Mouse (Mus musculus): Measurements from ENCODE around the gene Mpzl2. TPM values are rescaled to one million over a fixed set of nuclear protein-coding genes. Genes with fewer than 3 reads are reported as not detected.
"Not testable (repeated sequence)": the region's sequence is repeated elsewhere in the genome, so short reads cannot be mapped to it uniquely, and the experiment has no call there.

The Mpzl2 gene
- polyA plus RNA-seq, 1 experiment from 2014 or later, result 1.8 TPM

DNA sequence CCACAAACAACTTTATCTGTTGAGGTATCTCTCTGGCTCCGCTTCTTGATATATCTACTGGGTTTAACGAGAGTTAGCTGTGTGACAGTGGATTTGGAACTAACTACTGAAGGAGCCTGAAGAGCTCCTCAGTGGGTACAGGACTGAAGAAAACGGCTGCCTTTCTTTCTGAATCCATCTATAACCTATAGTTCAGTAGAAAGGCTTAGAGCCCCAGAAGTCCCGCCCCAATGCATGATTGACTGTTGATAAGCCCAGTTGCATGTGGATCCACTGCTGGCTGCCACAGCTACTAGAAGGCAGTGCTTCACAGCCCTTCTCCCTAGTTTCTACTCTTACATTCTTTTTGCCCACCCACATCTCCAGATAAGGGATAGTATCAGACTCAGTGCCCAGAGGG is 29.1 kb upstream of the Mpzl2 start:
- WGBS, result 81% methylated on average over 4 of the region's 4 CpGs
- no peak overlapping the region for H3K9ac ChIP-seq
- H3K27me3 ChIP-seq (replicated peaks), result no peaks in the 10 kb centered on the region
- no peaks in the 10 kb centered on the region for H3K36me3 ChIP-seq
- H3K4me1 ChIP-seq, result no peaks in the 10 kb centered on the region
- no peak for ATAC-seq (ENCODE audit: low FRiP score, low read depth)
- no peak overlapping the region for H3K27ac ChIP-seq
- H3K9me3 ChIP-seq, result 0 out of 2 replicates have a peak, but pooled peaks cover 6% of the 10 kb centered on the region
- no peak overlapping the region for H3K4me3 ChIP-seq
- no peak overlapping the region for H3K4me2 ChIP-seq (replicated peaks)

DNA sequence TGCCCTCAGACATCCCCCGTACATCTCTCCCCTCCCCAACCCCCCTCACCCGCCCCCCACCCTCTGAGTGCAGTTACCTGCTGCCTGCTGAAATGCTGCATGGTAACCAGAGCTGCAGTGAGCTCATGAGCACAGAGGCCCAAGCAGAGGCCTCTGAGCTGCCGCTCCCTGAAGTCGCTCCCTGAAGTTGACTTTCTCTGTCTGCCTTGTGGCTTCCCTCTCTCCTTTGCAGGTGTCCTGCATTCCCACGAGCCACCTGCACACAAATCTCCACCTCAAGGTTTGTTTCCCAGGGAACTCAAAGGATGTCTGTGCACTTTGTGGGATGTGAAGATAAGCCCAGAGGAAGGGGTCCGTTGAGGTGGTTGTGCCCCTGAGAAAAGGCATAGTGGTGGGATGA is 28.3 kb upstream of the Mpzl2 start:
- no peak for ATAC-seq (ENCODE audit: low FRiP score, low read depth)
- no peak overlapping the region for H3K9ac ChIP-seq
- no peak overlapping the region for H3K4me2 ChIP-seq (replicated peaks)
- H3K4me1 ChIP-seq, result no peaks in the 10 kb centered on the region
- WGBS, result 56% methylated on average over 6 of the region's 6 CpGs
- H3K4me3 ChIP-seq, result no peak overlapping the region
- no peak overlapping the region for H3K27ac ChIP-seq
- H3K9me3 ChIP-seq, result 0 out of 2 replicates have a peak, but pooled peaks cover 6% of the 10 kb centered on the region
- no peaks in the 10 kb centered on the region for H3K27me3 ChIP-seq (replicated peaks)
- no peaks in the 10 kb centered on the region for H3K36me3 ChIP-seq

DNA sequence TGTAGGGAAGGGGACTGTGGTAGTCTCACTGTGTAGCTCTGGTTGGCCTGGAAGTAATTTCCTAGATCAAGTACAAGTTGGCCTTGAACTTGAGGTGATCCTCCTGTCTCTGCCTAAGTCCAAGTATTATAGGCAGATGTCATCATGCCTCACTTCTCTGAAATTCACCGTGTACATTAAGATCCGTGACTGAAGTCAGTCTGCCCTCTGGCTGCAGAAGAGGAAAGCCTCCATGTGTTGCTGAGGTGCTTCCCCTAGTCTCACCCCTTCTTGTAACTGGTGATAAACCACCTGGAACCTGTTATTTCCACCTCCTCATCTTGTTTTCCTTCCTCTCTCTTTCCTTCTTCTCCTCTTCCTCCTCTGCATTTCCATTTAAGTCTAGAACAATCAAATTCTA is 24.7 kb upstream of the Mpzl2 start:
- Histone ChIP-seq H3K4me1 (no peaks in the 10 kb centered on the region), H3K9me3 (0 out of 2 replicates have a peak, but pooled peaks cover 6% of the 10 kb centered on the region), H3K4me2 (replicated peaks) (no peak overlapping the region), H3K27ac (no peak overlapping the region), H3K27me3 (replicated peaks) (no peaks in the 10 kb centered on the region), H3K4me3 (no peak overlapping the region), H3K36me3 (no peaks in the 10 kb centered on the region), H3K9ac (no peak overlapping the region)
- 47% methylated on average over 2 of the region's 2 CpGs for WGBS
- ATAC-seq (ENCODE audit: low FRiP score, low read depth), result no peak

DNA sequence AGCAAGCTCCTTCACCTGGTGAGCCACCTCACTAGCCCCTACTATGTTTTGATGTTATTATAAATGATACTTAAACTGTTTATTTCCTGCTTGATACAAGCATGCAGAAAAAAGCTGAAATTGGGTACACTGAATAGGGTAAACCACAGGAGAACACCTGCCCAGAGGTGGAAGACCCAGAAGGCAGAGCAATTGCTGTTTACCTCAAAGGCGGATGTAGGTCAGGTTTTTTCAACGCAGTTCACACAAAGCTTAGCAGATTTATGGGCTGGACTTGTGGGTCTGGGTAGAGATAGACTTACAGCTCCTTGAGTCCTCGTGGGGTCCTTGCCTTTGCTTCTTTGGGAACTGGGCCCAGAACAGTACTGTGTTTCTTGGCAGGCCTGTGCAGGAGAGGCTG is 23.8 kb upstream of the Mpzl2 start:
- no peak overlapping the region for H3K9ac ChIP-seq

DNA sequence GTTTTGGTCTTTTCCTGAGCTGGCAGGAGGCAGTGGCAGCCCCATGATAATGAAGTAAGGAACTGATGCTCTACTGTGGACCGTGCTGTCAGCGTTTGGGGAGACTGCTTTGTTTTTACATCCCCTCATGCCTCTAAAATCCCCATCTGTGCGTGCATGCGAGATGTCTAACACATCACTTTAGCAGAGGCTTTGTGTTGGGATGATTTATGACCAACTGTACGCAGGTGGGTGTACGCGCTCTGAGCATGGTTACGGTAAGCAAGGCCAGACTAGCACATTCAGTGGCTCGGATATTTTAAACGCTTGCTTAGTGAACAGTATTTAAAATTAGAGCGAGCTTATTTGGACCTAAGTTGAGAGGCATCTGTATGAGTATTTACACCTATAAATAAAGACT is 21.6 kb upstream of the Mpzl2 start:
- H3K9ac ChIP-seq, result no peak overlapping the region
- H3K27ac ChIP-seq, result no peak overlapping the region
- H3K4me3 ChIP-seq, result no peak overlapping the region
- no peaks in the 10 kb centered on the region for H3K4me1 ChIP-seq
- no peaks in the 10 kb centered on the region for H3K27me3 ChIP-seq (replicated peaks)
- no peak for ATAC-seq (ENCODE audit: low FRiP score, low read depth)
- 73% methylated on average over 11 of the region's 11 CpGs for WGBS
- no peaks in the 10 kb centered on the region for H3K36me3 ChIP-seq
- H3K9me3 ChIP-seq, result 0 out of 2 replicates have a peak, but pooled peaks cover 6% of the 10 kb centered on the region
- no peak overlapping the region for H3K4me2 ChIP-seq (replicated peaks)

More for the DNA sequence above, 23.8 kb upstream of the Mpzl2 start:
- no peak for ATAC-seq (ENCODE audit: low FRiP score, low read depth)
- H3K4me3 ChIP-seq, result no peak overlapping the region
- H3K9me3 ChIP-seq, result 0 out of 2 replicates have a peak, but pooled peaks cover 6% of the 10 kb centered on the region
- no peaks in the 10 kb centered on the region for H3K4me1 ChIP-seq
- no peak overlapping the region for H3K4me2 ChIP-seq (replicated peaks)
- H3K36me3 ChIP-seq, result no peaks in the 10 kb centered on the region
- whole genome bisulfite sequencing, result 69% methylated on average over 3 of the region's 3 CpGs
- H3K27me3 ChIP-seq (replicated peaks), result no peaks in the 10 kb centered on the region
- no peak overlapping the region for H3K27ac ChIP-seq

DNA sequence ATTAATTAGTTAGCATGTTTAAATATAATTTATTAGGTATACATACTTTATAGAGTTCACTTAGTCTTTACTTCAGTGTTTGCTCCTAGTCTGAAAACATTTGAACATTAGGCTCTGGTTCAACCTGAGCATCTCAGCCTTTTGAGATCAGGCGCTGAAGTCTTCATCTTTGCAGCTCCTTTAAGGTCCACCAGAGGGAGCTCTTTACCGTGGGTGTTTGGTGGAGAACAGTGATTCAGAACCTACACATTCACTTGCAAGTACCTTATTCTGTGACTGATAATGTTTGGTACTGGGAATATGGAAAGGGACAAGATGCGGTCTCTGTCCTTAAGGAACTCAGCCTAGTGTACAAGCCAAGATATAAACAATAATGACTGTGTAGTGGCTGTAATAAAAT is 16.8 kb upstream of the Mpzl2 start:
- Histone ChIP-seq H3K4me3 (no peak overlapping the region), H3K9me3 (no peaks in the 10 kb centered on the region), H3K36me3 (no peaks in the 10 kb centered on the region), H3K9ac (no peak overlapping the region), H3K27me3 (replicated peaks) (no peaks in the 10 kb centered on the region), H3K27ac (no peak overlapping the region), H3K4me2 (replicated peaks) (no peak overlapping the region), H3K4me1 (no peaks in the 10 kb centered on the region)
- no peak for ATAC-seq (ENCODE audit: low FRiP score, low read depth)
- 12% methylated on average over 3 of the region's 3 CpGs for WGBS

DNA sequence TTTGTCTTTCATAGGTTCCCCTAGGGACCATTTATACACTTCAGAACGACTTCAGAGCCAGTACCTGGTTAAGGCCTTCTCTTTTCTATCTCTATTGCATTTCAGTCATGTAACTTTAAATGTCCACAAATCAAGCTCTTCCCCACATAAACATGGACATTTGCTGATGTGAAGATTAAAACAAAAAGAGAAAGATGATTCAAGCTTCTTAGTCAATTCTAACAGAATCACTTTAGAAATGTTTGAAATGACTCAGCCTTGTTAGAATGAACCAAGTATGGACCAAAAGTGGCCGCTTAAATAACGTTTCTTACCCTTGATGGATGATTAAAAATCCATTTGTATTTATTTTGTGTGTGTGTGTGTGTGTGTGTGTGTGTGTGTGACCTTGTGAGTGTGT is 16.0 kb upstream of the Mpzl2 start:
- Histone ChIP-seq H3K4me3 (no peak overlapping the region), H3K4me2 (replicated peaks) (no peak overlapping the region), H3K36me3 (no peaks in the 10 kb centered on the region), H3K9ac (no peak overlapping the region), H3K4me1 (no peaks in the 10 kb centered on the region), H3K27me3 (replicated peaks) (no peaks in the 10 kb centered on the region), H3K27ac (no peak overlapping the region), H3K9me3 (no peaks in the 10 kb centered on the region)
- WGBS, result 61% methylated on average over 3 of the region's 3 CpGs
- no peak for ATAC-seq (ENCODE audit: low FRiP score, low read depth)

DNA sequence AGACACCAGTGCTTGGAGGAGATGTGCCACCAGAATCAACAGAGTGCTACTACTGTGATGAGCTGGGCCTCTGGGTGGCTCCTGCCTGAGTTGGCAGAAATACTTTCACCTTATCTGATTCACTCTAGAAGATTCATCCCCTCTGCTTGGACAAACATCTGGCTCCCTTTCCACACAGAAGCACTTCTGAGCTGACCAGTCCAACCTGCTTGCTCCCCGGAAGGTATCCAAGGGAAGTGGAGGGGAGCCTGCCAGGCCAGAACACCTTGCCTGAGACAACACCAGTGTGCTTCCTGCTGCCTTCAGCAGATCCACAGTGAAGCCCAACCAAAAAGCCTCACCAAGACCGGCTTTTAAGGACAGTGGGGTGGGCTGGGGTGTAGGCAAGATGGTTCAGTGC is 15.4 kb upstream of the Mpzl2 start:
- Histone ChIP-seq H3K27ac (no peak overlapping the region), H3K27me3 (replicated peaks) (no peaks in the 10 kb centered on the region; the same call in 1 of the 2 replicates), H3K36me3 (no peaks in the 10 kb centered on the region), H3K4me3 (no peak overlapping the region), H3K4me1 (no peaks in the 10 kb centered on the region), H3K9me3 (no peaks in the 10 kb centered on the region), H3K4me2 (replicated peaks) (no peak overlapping the region), H3K9ac (no peak overlapping the region)
- ATAC-seq (ENCODE audit: low FRiP score, low read depth), result no peak
- 83% methylated on average over 2 of the region's 2 CpGs for WGBS

DNA sequence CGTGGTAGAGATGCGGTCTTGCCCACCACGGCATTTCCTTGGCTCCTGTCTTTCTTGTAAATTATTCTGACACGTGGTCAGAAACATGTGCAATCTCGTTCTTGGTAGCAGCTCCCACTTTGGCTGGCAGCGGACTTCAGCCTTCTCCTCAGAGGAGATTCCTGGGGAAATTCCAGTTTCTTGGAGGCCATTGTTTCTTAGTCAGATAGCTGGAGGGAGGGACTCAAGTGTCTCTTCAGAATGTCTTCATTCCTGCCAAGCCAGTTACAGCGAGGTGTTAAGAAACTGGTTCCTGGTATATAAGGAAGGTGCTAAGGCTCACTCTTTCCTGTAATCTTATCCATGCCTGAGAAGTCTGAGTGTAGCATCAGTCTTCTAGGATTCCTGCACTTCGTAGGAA is 12.2 kb upstream of the Mpzl2 start:
- H3K27ac ChIP-seq, result no peak overlapping the region
- H3K36me3 ChIP-seq, result no peaks in the 10 kb centered on the region
- H3K4me2 ChIP-seq (replicated peaks), result no peak overlapping the region
- no peak overlapping the region for H3K9ac ChIP-seq
- no peaks in the 10 kb centered on the region for H3K9me3 ChIP-seq
- no peak for ATAC-seq (ENCODE audit: low FRiP score, low read depth)
- 82% methylated on average over 8 of the region's 8 CpGs for WGBS
- H3K4me1 ChIP-seq, result no peaks in the 10 kb centered on the region
- no peak overlapping the region for H3K4me3 ChIP-seq
- peaks cover 3% of the 10 kb centered on the region; the same call in 1 of the 2 replicates for H3K27me3 ChIP-seq (replicated peaks)

DNA sequence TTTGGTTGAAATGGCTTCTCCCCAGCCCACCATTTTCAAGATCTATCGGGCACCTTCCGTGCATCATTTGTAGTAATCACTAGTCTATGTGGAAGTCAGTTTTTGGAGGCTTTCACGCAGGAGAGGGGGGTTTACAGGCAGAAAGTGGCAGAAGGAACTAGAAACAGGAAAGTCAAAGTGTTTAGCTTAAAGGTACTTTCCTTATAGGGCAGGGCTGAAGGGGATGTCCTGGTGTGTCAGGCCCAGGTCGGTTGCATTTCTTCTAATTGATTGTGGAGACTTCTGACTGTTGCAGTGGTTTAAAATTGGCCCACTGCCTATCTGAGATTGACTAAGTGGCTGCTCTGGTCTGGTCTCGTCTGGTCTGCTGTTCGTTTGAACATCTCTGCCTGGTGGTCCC is 9.3 kb upstream of the Mpzl2 start:
- no peaks in the 10 kb centered on the region for H3K36me3 ChIP-seq
- 69% methylated on average over 6 of the region's 6 CpGs for whole genome bisulfite sequencing
- H3K9ac ChIP-seq, result no peak overlapping the region
- no peak overlapping the region for H3K27ac ChIP-seq
- no peak overlapping the region for H3K4me2 ChIP-seq (replicated peaks)
- no peaks in the 10 kb centered on the region for H3K9me3 ChIP-seq
- no peak overlapping the region for H3K4me3 ChIP-seq
- no peaks in the 10 kb centered on the region for H3K4me1 ChIP-seq
- peaks cover 3% of the 10 kb centered on the region; the same call in 1 of the 2 replicates for H3K27me3 ChIP-seq (replicated peaks)
- ATAC-seq (ENCODE audit: low FRiP score, low read depth), result no peak

DNA sequence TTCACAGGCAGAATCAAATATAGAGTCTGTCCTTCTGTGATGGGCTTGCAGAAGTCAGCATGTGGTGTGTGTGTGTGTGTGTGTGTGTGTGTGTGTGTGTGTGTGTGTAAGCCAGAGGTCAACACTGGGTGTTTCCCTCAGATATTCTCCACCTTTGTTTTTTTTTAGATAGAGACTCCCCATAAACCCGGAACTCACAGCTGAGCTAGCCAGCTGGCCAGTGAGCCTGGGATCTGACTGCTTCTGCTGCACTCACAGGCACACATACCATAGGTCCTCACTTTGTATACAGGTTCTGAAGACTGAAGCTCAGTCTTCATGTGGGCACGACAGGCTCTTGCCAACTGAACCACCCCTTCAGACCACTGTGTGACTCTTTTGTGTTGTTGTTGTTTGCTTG is 7.3 kb upstream of the Mpzl2 start:
- Histone ChIP-seq H3K4me2 (replicated peaks) (no peak overlapping the region), H3K36me3 (no peaks in the 10 kb centered on the region), H3K27me3 (replicated peaks) (peaks cover 3% of the 10 kb centered on the region; the same call in 1 of the 2 replicates), H3K27ac (no peak overlapping the region), H3K4me3 (no peak overlapping the region), H3K9me3 (no peaks in the 10 kb centered on the region), H3K9ac (no peak overlapping the region), H3K4me1 (no peaks in the 10 kb centered on the region)
- ATAC-seq (ENCODE audit: low FRiP score, low read depth), result no peak
- 69% methylated on average over 2 of the region's 2 CpGs for WGBS

DNA sequence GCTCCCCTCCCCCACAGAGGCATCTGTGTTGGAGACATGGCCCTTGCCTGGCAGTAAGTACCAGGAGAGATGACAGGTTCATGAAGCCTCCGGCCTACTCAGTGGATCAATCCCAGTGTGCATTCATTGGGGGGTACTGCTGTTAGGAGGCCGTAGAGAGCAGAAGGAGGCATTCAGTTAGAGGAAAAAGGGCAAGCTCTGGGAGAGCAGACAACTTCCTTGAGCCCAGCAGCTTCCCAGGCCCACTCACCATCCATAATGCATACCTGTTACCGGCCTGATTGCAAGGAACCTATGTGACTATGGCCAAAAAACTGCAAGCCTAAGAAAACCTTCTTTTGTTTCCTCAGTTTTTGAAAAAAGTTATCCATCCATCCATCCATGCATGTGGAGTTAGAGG is 5.1 kb upstream of the Mpzl2 start:
- Histone ChIP-seq H3K36me3 (no peaks in the 10 kb centered on the region), H3K4me3 (no peak overlapping the region), H3K4me2 (replicated peaks) (no peak overlapping the region), H3K9me3 (no peaks in the 10 kb centered on the region), H3K27me3 (replicated peaks) (peaks cover 3% of the 10 kb centered on the region; the same call in 1 of the 2 replicates), H3K27ac (no peak overlapping the region), H3K4me1 (no peaks in the 10 kb centered on the region), H3K9ac (no peak overlapping the region)
- no peak for ATAC-seq (ENCODE audit: low FRiP score, low read depth)
- 80% methylated on average over 3 of the region's 3 CpGs for WGBS

DNA sequence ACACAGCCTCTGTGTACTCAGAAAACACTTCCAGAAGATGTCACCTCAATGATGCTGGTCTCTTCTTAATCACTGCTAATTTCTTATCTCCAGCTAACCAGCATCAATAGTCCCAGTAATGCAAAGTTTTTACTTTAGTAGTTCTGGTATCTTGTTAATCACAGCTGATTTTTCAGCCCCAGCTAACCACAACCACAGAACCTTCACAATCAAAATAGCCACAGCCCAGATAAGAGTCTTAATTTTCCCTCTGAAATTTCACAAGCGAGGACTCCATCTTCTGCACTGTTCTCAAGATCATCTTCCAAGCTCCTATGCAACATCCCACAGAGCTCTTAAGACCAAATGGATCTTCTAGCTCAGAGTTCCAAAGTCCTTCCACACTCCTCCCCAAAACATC is 1.8 kb upstream of the Mpzl2 start:
- WGBS, result 82% methylated on average over 1 of the region's 1 CpGs
- H3K9ac ChIP-seq; H3K4me3 ChIP-seq; H3K4me1 ChIP-seq; H3K36me3 ChIP-seq; H3K27ac ChIP-seq; H3K4me2 ChIP-seq (replicated peaks); ATAC-seq (ENCODE audit: low FRiP score, low read depth); H3K9me3 ChIP-seq: not testable (repeated sequence)
- peaks cover 30% of the 10 kb centered on the region for H3K27me3 ChIP-seq (replicated peaks)

Data from neural tube, embryonic 12.5 days (tissue).